Mouse (Mus musculus): ENCODE measurements around the gene Zfp750. TPM values are rescaled to one million over a fixed set of nuclear protein-coding genes. Genes with fewer than 3 reads are reported as not detected.

Zfp750 gene
- polyA plus RNA-seq, 1 experiment from 2014 or later: 1.5 TPM

DNA sequence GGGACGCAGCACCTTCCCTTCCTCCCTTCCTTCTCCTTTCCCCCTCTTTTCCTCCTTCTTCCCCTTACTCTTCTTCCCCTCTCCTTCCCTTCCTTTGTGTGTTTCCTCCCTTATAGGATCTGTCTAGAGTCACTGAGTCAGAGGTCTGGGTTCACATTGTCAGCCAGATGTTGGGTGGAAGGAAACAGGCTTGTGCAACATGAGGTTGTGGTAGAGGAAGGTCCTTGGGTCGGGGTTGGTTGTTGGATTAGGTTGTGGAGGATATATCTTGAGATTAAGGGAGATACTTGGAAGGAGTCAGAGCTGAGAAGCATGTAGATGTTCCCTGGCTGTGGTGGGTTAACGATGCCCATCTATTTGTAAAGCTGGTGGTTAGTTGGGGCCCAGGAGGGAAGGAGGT lies 44.3 kb downstream of the Zfp750 start:
- H3K4me2 ChIP-seq (ENCODE audit: low read depth, severe bottlenecking): no peak overlapping the region
- no peaks in the 10 kb centered on the region for H3K9me3 ChIP-seq (ENCODE audit: control insufficient read depth, low read length)
- WGBS: 80% methylated on average over 3 of the region's 3 CpGs
- H3K4me1 ChIP-seq (ENCODE audit: control insufficient read depth, insufficient read depth, low read length): no peaks in the 10 kb centered on the region
- peaks cover 2% of the 10 kb centered on the region; the same call in 1 of the 2 replicates for H3K36me3 ChIP-seq (ENCODE audit: control insufficient read depth, insufficient read depth, low read length)
- H3K27me3 ChIP-seq (ENCODE audit: control insufficient read depth, insufficient read depth, low read length): no peaks in the 10 kb centered on the region
- H3K4me3 ChIP-seq (ENCODE audit: low read depth, low read length): no peak overlapping the region
- no peak for ATAC-seq (ENCODE audit: insufficient number of reproducible peaks, low FRiP score, low TSS enrichment, low read depth)
- DNase-seq (ENCODE audit: low spot score): no peak
- H3K9ac ChIP-seq (ENCODE audit: low read length): no peak overlapping the region
- H3K27ac ChIP-seq (replicated peaks; ENCODE audit: low read depth, low read length): no peak overlapping the region

DNA sequence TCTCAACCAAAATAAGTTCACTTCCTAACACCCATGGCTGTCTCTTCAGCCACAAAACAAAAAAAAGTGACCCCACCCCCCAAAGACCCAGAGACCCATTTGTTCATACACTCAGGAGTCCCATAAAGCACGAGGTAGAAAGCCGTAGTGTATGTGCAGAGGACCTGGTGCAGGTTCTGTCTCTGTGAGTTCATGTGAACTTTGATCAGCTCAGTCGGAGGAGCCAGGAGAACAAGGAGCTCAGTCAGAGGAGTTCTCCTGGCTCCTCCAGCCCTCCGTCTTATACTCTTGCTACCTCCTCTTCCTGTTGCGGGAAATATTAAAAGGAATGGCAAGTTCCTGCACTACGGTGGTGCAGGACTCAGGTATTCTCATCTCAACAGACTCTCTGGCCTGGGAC lies 51.7 kb downstream of the Zfp750 start:
- Histone ChIP-seq H3K27me3 (ENCODE audit: control insufficient read depth, insufficient read depth, low read length) (no peaks in the 10 kb centered on the region), H3K4me3 (ENCODE audit: low read depth, low read length) (no peak overlapping the region), H3K4me1 (ENCODE audit: control insufficient read depth, insufficient read depth, low read length) (no peaks in the 10 kb centered on the region), H3K9me3 (ENCODE audit: control insufficient read depth, low read length) (no peaks in the 10 kb centered on the region), H3K4me2 (ENCODE audit: low read depth, severe bottlenecking) (no peak overlapping the region), H3K27ac (replicated peaks; ENCODE audit: low read depth, low read length) (no peak overlapping the region), H3K9ac (ENCODE audit: low read length) (no peak overlapping the region), H3K36me3 (ENCODE audit: control insufficient read depth, insufficient read depth, low read length) (peaks cover 5% of the 10 kb centered on the region; the same call in 1 of the 2 replicates)
- no peak for DNase-seq (ENCODE audit: low spot score)
- no peak for ATAC-seq (ENCODE audit: insufficient number of reproducible peaks, low FRiP score, low TSS enrichment, low read depth)
- WGBS: 91% methylated on average over 6 of the region's 6 CpGs

Other genes starting within 250 kb of the Zfp750 start
- gene Wdr45b, start 164.9 kb downstream of the Zfp750 start, polyA plus RNA-seq (2014; fragmentation: Nextera tagmentation; extraction: Ambion mirVana): 110 and 116 TPM in 2 replicates
- gene Rab40b, start 131.1 kb downstream of the Zfp750 start, polyA plus RNA-seq (2014; fragmentation: Nextera tagmentation; extraction: Ambion mirVana): 2.5 and 3.3 TPM in 2 replicates
- gene Fn3krp, start 97.9 kb downstream of the Zfp750 start, polyA plus RNA-seq (2014; fragmentation: Nextera tagmentation; extraction: Ambion mirVana): 7.8 and 8.3 TPM in 2 replicates
- gene Fn3k, start 84.4 kb downstream of the Zfp750 start, polyA plus RNA-seq (2014; fragmentation: Nextera tagmentation; extraction: Ambion mirVana): 0.45 and 0.55 TPM in 2 replicates
- 35.4 and 36.3 TPM in 2 replicates for gene Tbcd, start 67.4 kb downstream of the Zfp750 start, polyA plus RNA-seq (2014; fragmentation: Nextera tagmentation; extraction: Ambion mirVana)
- gene B3gntl1, start 153.8 kb upstream of the Zfp750 start, polyA plus RNA-seq (2014; fragmentation: Nextera tagmentation; extraction: Ambion mirVana): 6.8 and 8.4 TPM in 2 replicates
- gene Metrnl, start 182.2 kb upstream of the Zfp750 start, polyA plus RNA-seq (2014; fragmentation: Nextera tagmentation; extraction: Ambion mirVana): 4.3 and 5.5 TPM in 2 replicates

All from limb, embryonic 11.5 days (tissue).